Mouse (Mus musculus) ES-E14 (cell line): ENCODE measurements around the gene Slc25a13. TPM values are rescaled to one million over a fixed set of nuclear protein-coding genes. Genes with fewer than 3 reads are reported as not detected.

Source experiments
- DNase-seq: peaks from one replicate; pipeline ENCODE4 v3.0.0-alpha.2; 2013; ENCODE audit warnings: low read depth, low spot score
- H3K27ac ChIP-seq: 2 replicates; pipeline ENCODE4 v1.5.1; 2012; ENCODE audit warnings: low read depth, mild to moderate bottlenecking, low read length, moderate library complexity, mixed read lengths; ENCODE audit not compliant: poor library complexity, insufficient read depth, severe bottlenecking
- H3K36me3 ChIP-seq: 2 replicates; pipeline ENCODE4 v1.6.1; 2012; ENCODE audit warnings: mild to moderate bottlenecking, low read length, moderate library complexity, mixed read lengths; ENCODE audit not compliant: control insufficient read depth, poor library complexity, insufficient read depth, severe bottlenecking
- H3K4me1 ChIP-seq, 2 experiments: fragments of 150-350 bp in 1 of 2; sonication (generic) in 1 of 2; 2 replicates each; pipeline ENCODE4 v1.6.1; 2012; ENCODE audit warnings: low read length in 2 of 2, mild to moderate bottlenecking in 1 of 2, mixed read lengths in 1 of 2; ENCODE audit not compliant: control insufficient read depth in 2 of 2, insufficient read depth in 2 of 2, poor library complexity in 1 of 2
- H3K4me3 ChIP-seq, 2 experiments: fragments of 150-350 bp in 1 of 2; sonication (generic) in 1 of 2; 2 replicates each; pipeline ENCODE4 v1.5.1; 2012; ENCODE audit warnings: low read length in 2 of 2, low read depth in 1 of 2, mild to moderate bottlenecking in 1 of 2, mixed read lengths in 1 of 2; ENCODE audit not compliant: insufficient read depth in 1 of 2, poor library complexity in 1 of 2, severe bottlenecking in 1 of 2
- H3K9ac ChIP-seq: 2 replicates; pipeline ENCODE4 v1.6.1; 2012; ENCODE audit warnings: low read depth, mild to moderate bottlenecking, low read length, mixed read lengths; ENCODE audit not compliant: poor library complexity, insufficient read depth, severe bottlenecking
- H3K9me3 ChIP-seq: fragments of 150-350 bp; sonication (generic); 2 replicates; pipeline ENCODE4 v1.6.1; 2012; ENCODE audit warnings: low read depth, mild to moderate bottlenecking, low read length; ENCODE audit not compliant: control insufficient read depth, insufficient read depth
- CHD2 ChIP-seq: IDR thresholded peaks from 2 replicates; pipeline ENCODE4 v1.6.1; 2014; ENCODE audit warnings: mild to moderate bottlenecking, low read depth, low read length, inconsistent platforms
- HCFC1 ChIP-seq: IDR thresholded peaks from 2 replicates; pipeline ENCODE4 v1.6.1; 2012; ENCODE audit warnings: low read length, inconsistent platforms, borderline replicate concordance; ENCODE audit not compliant: insufficient read depth
- MAFK ChIP-seq: IDR thresholded peaks from 2 replicates; pipeline ENCODE4 v1.6.1; 2014; ENCODE audit warnings: mild to moderate bottlenecking, low read depth, low read length, inconsistent platforms; ENCODE audit not compliant: insufficient read depth
- ZC3H11A ChIP-seq: IDR thresholded peaks from 2 replicates; pipeline ENCODE4 v1.6.1; 2012; ENCODE audit warnings: low read depth, mild to moderate bottlenecking, inconsistent platforms, low read length, borderline replicate concordance
- ZNF384 ChIP-seq: IDR thresholded peaks from 2 replicates; pipeline ENCODE4 v1.6.1; 2012; ENCODE audit warnings: low read depth, low read length, inconsistent platforms
- in situ Hi-C, 2 experiments: fragments of 600-800 bp; cut with MboI; formaldehyde crosslinking; loops; one replicate each; pipeline ENCODE4 v1.15.1; 2025; ENCODE audit warnings: low sequenced_read_pairs in 2 of 2, inconsistent platforms in 1 of 2; ENCODE audit not compliant: unreplicated experiment in 2 of 2
- total RNA-seq: library from RNA; depleted of rRNA; stranded (reverse); fragments of 300-350 nt; gene quantifications from 2 replicates; pipeline ENCODE4 v1.2.3, GENCODE M21; 2012

Slc25a13 gene
- total RNA-seq, 1 experiment, result 53.5 TPM

- Histone ChIP-seq H3K9ac (no peak overlapping the region; the same call in 1 of the 2 replicates), H3K9me3 (no peaks in the 10 kb centered on the region), H3K27ac (no peak overlapping the region), H3K4me1 (peaks cover 17 to 18% of the 10 kb centered on the region in 2 experiments), H3K36me3 (no peaks in the 10 kb centered on the region), H3K4me3 (no peak overlapping the region)
- no peak for TF ChIP-seq ZC3H11A
- no peak for TF ChIP-seq ZNF384
- no peak for TF ChIP-seq HCFC1
- TF ChIP-seq MAFK, result no peak
- TF ChIP-seq CHD2, result no peak
- no peak for DNase-seq
- in situ Hi-C loops, result no loop called here
Measured at GRCm38 (mm10) chr6:6188970-6189369, 28.0 kb downstream of the Slc25a13 start.

- DNase-seq, result no peak
- no peaks in the 10 kb centered on the region for H3K36me3 ChIP-seq
- peaks cover 17% of the 10 kb centered on the region in 2 experiments for H3K4me1 ChIP-seq
- no peak for TF ChIP-seq MAFK
- in situ Hi-C loops, result no loop called here
- no peaks in the 10 kb centered on the region for H3K9me3 ChIP-seq
- H3K9ac ChIP-seq, result no peak overlapping the region
- no peak overlapping the region for H3K4me3 ChIP-seq
- no peak overlapping the region; the same call in 1 of the 2 replicates for H3K27ac ChIP-seq
Measured at GRCm38 (mm10) chr6:6186468-6186867, 30.5 kb downstream of the Slc25a13 start.

GRCm38 (mm10) chr6:6185735-6186068, 31.3 kb downstream of the Slc25a13 start:
- no peak for DNase-seq
- TF ChIP-seq HCFC1 (no peak), CHD2 (no peak), MAFK (no peak)
- no peaks in the 10 kb centered on the region for H3K9me3 ChIP-seq
- no peak overlapping the region for H3K4me3 ChIP-seq
- peaks cover 17% of the 10 kb centered on the region in 2 experiments for H3K4me1 ChIP-seq
- H3K9ac ChIP-seq, result no peak overlapping the region
- H3K36me3 ChIP-seq, result no peaks in the 10 kb centered on the region
- in situ Hi-C loops, result no loop called here
- H3K27ac ChIP-seq, result no peak overlapping the region

GRCm38 (mm10) chr6:6184921-6185734, 31.8 kb downstream of the Slc25a13 start:
- no peak overlapping the region for H3K27ac ChIP-seq
- no peak for DNase-seq
- no peak overlapping the region for H3K9ac ChIP-seq
- peaks cover 15 to 17% of the 10 kb centered on the region in 2 experiments for H3K4me1 ChIP-seq
- in situ Hi-C loops, result no loop called here
- no peak overlapping the region for H3K4me3 ChIP-seq
- no peaks in the 10 kb centered on the region for H3K9me3 ChIP-seq
- TF ChIP-seq ZC3H11A (no peak), HCFC1 (no peak), CHD2 (no peak), MAFK (no peak), ZNF384 (no peak)
- H3K36me3 ChIP-seq, result no peaks in the 10 kb centered on the region

GRCm38 (mm10) chr6:6183601-6184000, 33.4 kb downstream of the Slc25a13 start:
- H3K27ac ChIP-seq, result peak overlapping the region; percentile 37; the same call in 1 of the 2 replicates
- peak overlapping the region; percentile 20 to 27; a peak in 2 of 4 replicates for H3K4me3 ChIP-seq
- H3K9me3 ChIP-seq, result no peaks in the 10 kb centered on the region
- in situ Hi-C loops, result no loop called here
- TF ChIP-seq MAFK (no peak), ZC3H11A (no peak)
- no peak for DNase-seq
- peak overlapping the region; percentile 52 for H3K9ac ChIP-seq
- H3K4me1 ChIP-seq, result peaks cover 13 to 16% of the 10 kb centered on the region in 2 experiments
- H3K36me3 ChIP-seq, result no peaks in the 10 kb centered on the region
